Mouse (Mus musculus) thymus, adult 2 months (tissue): ENCODE results near the gene Cerk.

ENCODE experiments used
- CTCF ChIP-seq: fragments of 200-500 bp; IDR thresholded peaks from 2 replicates; pipeline ENCODE4 v1.5.1; 2012; ENCODE audit warnings: mild to moderate bottlenecking, control low read depth, low read length, moderate library complexity, borderline replicate concordance; ENCODE audit not compliant: control insufficient read depth, poor library complexity, insufficient read depth; ENCODE audit errors: extremely low read depth
- POLR2A ChIP-seq: fragments of 200-500 bp; IDR thresholded peaks from 2 replicates; pipeline ENCODE4 v1.6.1; 2012; ENCODE audit warnings: mild to moderate bottlenecking, low read length, control low read depth, moderate library complexity; ENCODE audit not compliant: control insufficient read depth, poor library complexity, insufficient read depth; ENCODE audit errors: extremely low read depth

DNA sequence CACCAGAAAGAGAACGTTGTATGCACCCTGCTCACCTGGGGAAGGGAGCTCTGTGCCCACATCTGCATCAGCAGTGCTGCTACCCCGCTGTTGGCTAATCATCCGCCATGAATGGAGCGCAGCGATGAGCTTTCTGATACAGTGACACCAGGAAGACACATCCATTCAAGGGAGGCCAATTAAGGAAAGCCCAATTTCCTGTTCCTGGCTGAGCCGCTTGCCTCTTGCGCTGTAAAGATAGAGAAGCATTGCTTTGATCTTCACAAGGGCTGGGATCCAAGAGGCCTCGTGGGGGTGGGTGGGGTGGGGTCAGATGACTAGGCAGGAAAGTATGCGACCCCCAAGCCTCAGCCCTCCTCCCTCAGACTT, 72.6 kb downstream of the Cerk start:
- TF ChIP-seq CTCF = no peak
- no peak for TF ChIP-seq POLR2A
